10 mouse cellular contexts compared by ENCODE assay signal in the genomic region with DNA sequence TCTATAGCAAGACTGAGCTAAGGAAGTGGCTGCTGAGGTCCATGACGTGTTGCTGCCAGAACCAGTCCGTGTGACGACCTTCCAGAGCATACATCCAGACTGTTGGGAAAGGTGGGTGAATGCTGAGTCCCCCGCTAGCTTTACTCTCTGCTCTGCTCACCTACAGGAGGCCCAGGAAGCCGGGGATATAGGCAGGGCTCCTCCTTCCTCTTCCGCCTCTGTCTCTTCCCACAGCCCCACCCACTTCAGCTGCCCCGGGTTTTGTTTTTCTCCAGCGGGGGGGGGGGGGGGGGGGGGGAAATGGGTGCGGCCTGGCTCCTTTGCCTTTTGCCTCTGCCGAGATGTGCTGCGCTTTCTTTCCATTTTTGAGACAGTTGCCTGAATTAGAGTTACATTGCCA. TPM values are rescaled to one million over a fixed set of nuclear protein-coding genes. Genes with fewer than 3 reads are reported as not detected.
DNase-seq lines count a peak whose midpoint lies in the region; ATAC-seq and TF ChIP-seq lines count a peak whose summit lies in the region.
"Had no signal": no experiment of that assay in that cellular context is flagged by ENCODE, and none has a peak within 500 bp of the region (broad histone marks: within the 10 kb centered on the region; RNA-seq: fewer than 3 reads in every experiment).

No protein-coding gene starts in this region.

- 21% methylated on average over 11 of the region's 11 CpGs for WGBS in heart, adult 2 months
- WGBS in liver, embryonic 11.5 days = 33% methylated on average over 9 of the region's 11 CpGs
- 57% methylated on average over 9 of the region's 11 CpGs for WGBS in hindbrain, embryonic 11.5 days

- intact Hi-C loops in heart, adult 2 months (cut with DNase I) = no loop called here
- intact Hi-C loops in heart, postnatal 36 days (cut with DNase I) = no loop called here

- no peak overlapping the region for H3K27ac ChIP-seq in heart, adult 2 months
- no peak overlapping the region for H3K27ac ChIP-seq in liver, embryonic 11.5 days (ENCODE audit: low read depth, low read length)
- no peak overlapping the region for H3K27ac ChIP-seq in hindbrain, embryonic 11.5 days (ENCODE audit: low read depth, low read length)

- ATAC-seq in G1E (ENCODE audit: extremely low read depth, insufficient number of reproducible peaks, low FRiP score, poor library complexity, severe bottlenecking) = peak; percentile 60; the same call in 1 of the 2 replicates
- peak; percentile 60 for ATAC-seq in liver, embryonic 11.5 days (replicated peaks; ENCODE audit: low FRiP score)
- no peak for ATAC-seq in hindbrain, embryonic 11.5 days (ENCODE audit: low FRiP score)

- H3K27me3 ChIP-seq in heart, adult 2 months (ENCODE audit: control insufficient read depth, insufficient read depth, low read length) = no peaks in the 10 kb centered on the region
- H3K27me3 ChIP-seq in G1E (ENCODE audit: insufficient read depth, low read length) = peaks cover 59% of the 10 kb centered on the region
- 0 out of 2 replicates have a peak, but pooled peaks cover 2% of the 10 kb centered on the region for H3K27me3 ChIP-seq in liver, embryonic 11.5 days (replicated peaks; ENCODE audit: control insufficient read depth, insufficient read depth, low read length)
- peaks cover 3% of the 10 kb centered on the region for H3K27me3 ChIP-seq in hindbrain, embryonic 11.5 days (ENCODE audit: control insufficient read depth, insufficient read depth, low read length)

- peak; percentile 48 for TF ChIP-seq POLR2A in heart, adult 2 months (IDR thresholded peaks at IDR 0.05; ENCODE audit: insufficient read depth, low read depth, low read length)

- H3K9me3 ChIP-seq in G1E (replicated peaks) = no peaks in the 10 kb centered on the region
- H3K9me3 ChIP-seq in liver, embryonic 11.5 days (ENCODE audit: control insufficient read depth, low read length) = no peaks in the 10 kb centered on the region
- no peaks in the 10 kb centered on the region for H3K9me3 ChIP-seq in hindbrain, embryonic 11.5 days (ENCODE audit: control insufficient read depth, low read length)

- no peak for TF ChIP-seq EP300 in heart, adult 2 months (IDR thresholded peaks at IDR 0.05; ENCODE audit: insufficient read depth, low read depth, low read length)

- no peaks in the 10 kb centered on the region for H3K36me3 ChIP-seq in heart, adult 2 months (ENCODE audit: control insufficient read depth, insufficient read depth, low read length)
- no peaks in the 10 kb centered on the region for H3K36me3 ChIP-seq in G1E (replicated peaks)
- H3K36me3 ChIP-seq in liver, embryonic 11.5 days (ENCODE audit: control insufficient read depth, insufficient read depth, low read length) = no peaks in the 10 kb centered on the region
- H3K36me3 ChIP-seq in hindbrain, embryonic 11.5 days (ENCODE audit: control insufficient read depth, insufficient read depth, low read length) = no peaks in the 10 kb centered on the region

- no peaks in the 10 kb centered on the region for H3K79me2 ChIP-seq in heart, adult 2 months (replicated peaks; ENCODE audit: control insufficient read depth, insufficient read depth, low read length)

- peaks cover 4% of the 10 kb centered on the region for H3K4me1 ChIP-seq in heart, adult 2 months (ENCODE audit: control insufficient read depth, insufficient read depth, low read length)
- H3K4me1 ChIP-seq in G1E (ENCODE audit: insufficient read depth, low read depth, low read length) = peaks cover 22% of the 10 kb centered on the region
- H3K4me1 ChIP-seq in liver, embryonic 11.5 days (replicated peaks; ENCODE audit: control insufficient read depth, insufficient read depth, low read length) = no peaks in the 10 kb centered on the region
- no peaks in the 10 kb centered on the region; the same call in 1 of the 2 replicates for H3K4me1 ChIP-seq in hindbrain, embryonic 11.5 days (replicated peaks; ENCODE audit: control insufficient read depth, insufficient read depth, low read length)

- peak overlapping the region; percentile 7; the same call in 1 of the 2 replicates for H3K9ac ChIP-seq in heart, adult 2 months (ENCODE audit: low read depth, low read length)
- no peak overlapping the region for H3K9ac ChIP-seq in liver, embryonic 11.5 days (ENCODE audit: low read depth, low read length)
- H3K9ac ChIP-seq in hindbrain, embryonic 11.5 days (ENCODE audit: low read depth, low read length) = no peak overlapping the region

- H3K4me3 ChIP-seq in heart, adult 2 months = no peak overlapping the region
- peak overlapping the region; percentile 48; the same call in 1 of the 2 replicates for H3K4me3 ChIP-seq in G1E (ENCODE audit: low read depth, low read length)
- H3K4me3 ChIP-seq in liver, embryonic 11.5 days (ENCODE audit: low read depth, low read length) = no peak overlapping the region
- no peak overlapping the region for H3K4me3 ChIP-seq in hindbrain, embryonic 11.5 days (ENCODE audit: low read depth, low read length)

- DNase-seq in heart, adult 2 months = peak; percentile 39 to 41
- no peak for DNase-seq in heart, postnatal 36 days
- peak; percentile 61 for DNase-seq in G1E (ENCODE audit: low spot score)
- no peak for DNase-seq in liver, embryonic 11.5 days (ENCODE audit: low spot score)
- DNase-seq in natural killer cell, adult 2 months (ENCODE audit: low spot score in 2 of 2) = peak; percentile 20 to 37
- DNase-seq in ovary, postnatal 14 days (ENCODE audit: low spot score) = no peak
- DNase-seq in adipocyte (ENCODE audit: low spot score) = no peak
- no peak for DNase-seq in hindbrain, embryonic 11.5 days (ENCODE audit: low spot score)
- DNase-seq: cerebellum, adult 2 months; layer of hippocampus, postnatal 36 days had no signal

- peak overlapping the region; percentile 30 for H3K4me2 ChIP-seq in liver, embryonic 11.5 days
- no peak overlapping the region for H3K4me2 ChIP-seq in hindbrain, embryonic 11.5 days (replicated peaks; ENCODE audit: low read depth, low read length)

- TF ChIP-seq CTCF in heart, adult 2 months (IDR thresholded peaks at IDR 0.05) = no peak
- no peak for TF ChIP-seq CTCF in G1E (IDR thresholded peaks at IDR 0.05; ENCODE audit: low read depth, low read length)

RNA-seq across cellular contexts. Expression of gene Trim2, which starts 30.9 kb away (rescaled TPM):
- 1 to 10 TPM; 4.7 to 5.2 TPM for total RNA-seq in heart, adult 2 months (2021)
- 5.7 and 5.8 TPM in 2 replicates for polyA plus RNA-seq in heart, adult 2 months (2012; rRNA removed)
- 1 to 10 TPM; 5.1 to 5.8 TPM for total RNA-seq in heart, postnatal 36 days (2021)
- total RNA-seq in G1E (2014; fragmentation: Nextera tagmentation) (not detected in 2 replicates), G1E (2017) (0.81 and 0.98 TPM in 2 replicates)
- not detected in 2 replicates for polyA plus RNA-seq in G1E (2012)
- 7.7 and 8.2 TPM in 2 replicates for polyA plus RNA-seq in liver, embryonic 11.5 days (2014; fragmentation: Nextera tagmentation; extraction: Ambion mirVana)
- 104 and 109 TPM in 2 replicates for polyA plus RNA-seq in hindbrain, embryonic 11.5 days (2014; fragmentation: Nextera tagmentation; extraction: Ambion mirVana)

Comparison
In these comparisons a context has a peak if more than half of its experiments do, and no peak if none do; other contexts are left out.
1. DNase-seq: peak in heart, adult 2 months (2 of 2), G1E (single experiment) and natural killer cell, adult 2 months (2 of 2); none in heart, postnatal 36 days (0 of 2), liver, embryonic 11.5 days (single experiment), ovary, postnatal 14 days (single experiment), adipocyte (single experiment) and hindbrain, embryonic 11.5 days (single experiment).
2. RNA of gene Trim2, which starts 30.9 kb away (polyA plus RNA-seq): 104 to 109 TPM in hindbrain, embryonic 11.5 days; 7.7 to 8.2 TPM in liver, embryonic 11.5 days, 5.7 to 5.8 TPM in heart, adult 2 months and not detected in G1E; every median in the first group is over 10 times any median in the second.